Mouse (Mus musculus): Measurements from ENCODE around the gene Sema6b. TPM values are rescaled to one million over a fixed set of nuclear protein-coding genes. Genes with fewer than 3 reads are reported as not detected.
"Not testable (repeated sequence)": the region's sequence is repeated elsewhere in the genome, so short reads cannot be mapped to it uniquely, and the experiment has no call there.

The Sema6b gene
- polyA plus RNA-seq, 1 experiment from 2014 or later = 2.3 TPM

- 0 out of 2 replicates have a peak, but pooled peaks cover 10% of the 10 kb centered on the region for H3K27me3 ChIP-seq
- H3K4me1 ChIP-seq = no peaks in the 10 kb centered on the region
These were observed 29.1 kb downstream of the Sema6b start for GRCm38 (mm10) chr17:56111021-56111420.

GRCm38 (mm10) chr17:56110571-56110970, 29.6 kb downstream of the Sema6b start:
- no peaks in the 10 kb centered on the region for H3K9me3 ChIP-seq
- H3K27me3 ChIP-seq = 0 out of 2 replicates have a peak, but pooled peaks cover 6% of the 10 kb centered on the region
- no peak overlapping the region for H3K4me3 ChIP-seq
- ATAC-seq (ENCODE audit: insufficient number of reproducible peaks, low FRiP score, low TSS enrichment, low read depth) = no peak
- WGBS = 73% methylated on average over 4 of the region's 4 CpGs
- 0 out of 2 replicates have a peak, but pooled peaks cover 4% of the 10 kb centered on the region for H3K36me3 ChIP-seq
- H3K9ac ChIP-seq = no peak overlapping the region
- no peak overlapping the region for H3K4me2 ChIP-seq
- no peaks in the 10 kb centered on the region for H3K4me1 ChIP-seq
- no peak overlapping the region for H3K27ac ChIP-seq

More at GRCm38 (mm10) chr17:56111021-56111420, 29.1 kb downstream of the Sema6b start:
- no peak overlapping the region for H3K4me3 ChIP-seq
- no peak overlapping the region for H3K9ac ChIP-seq
- H3K27ac ChIP-seq = no peak overlapping the region
- 75% methylated on average over 1 of the region's 1 CpGs for WGBS
- no peaks in the 10 kb centered on the region for H3K9me3 ChIP-seq
- no peak overlapping the region for H3K4me2 ChIP-seq
- ATAC-seq (ENCODE audit: insufficient number of reproducible peaks, low FRiP score, low TSS enrichment, low read depth) = no peak
- H3K36me3 ChIP-seq = 0 out of 2 replicates have a peak, but pooled peaks cover 4% of the 10 kb centered on the region

DNA sequence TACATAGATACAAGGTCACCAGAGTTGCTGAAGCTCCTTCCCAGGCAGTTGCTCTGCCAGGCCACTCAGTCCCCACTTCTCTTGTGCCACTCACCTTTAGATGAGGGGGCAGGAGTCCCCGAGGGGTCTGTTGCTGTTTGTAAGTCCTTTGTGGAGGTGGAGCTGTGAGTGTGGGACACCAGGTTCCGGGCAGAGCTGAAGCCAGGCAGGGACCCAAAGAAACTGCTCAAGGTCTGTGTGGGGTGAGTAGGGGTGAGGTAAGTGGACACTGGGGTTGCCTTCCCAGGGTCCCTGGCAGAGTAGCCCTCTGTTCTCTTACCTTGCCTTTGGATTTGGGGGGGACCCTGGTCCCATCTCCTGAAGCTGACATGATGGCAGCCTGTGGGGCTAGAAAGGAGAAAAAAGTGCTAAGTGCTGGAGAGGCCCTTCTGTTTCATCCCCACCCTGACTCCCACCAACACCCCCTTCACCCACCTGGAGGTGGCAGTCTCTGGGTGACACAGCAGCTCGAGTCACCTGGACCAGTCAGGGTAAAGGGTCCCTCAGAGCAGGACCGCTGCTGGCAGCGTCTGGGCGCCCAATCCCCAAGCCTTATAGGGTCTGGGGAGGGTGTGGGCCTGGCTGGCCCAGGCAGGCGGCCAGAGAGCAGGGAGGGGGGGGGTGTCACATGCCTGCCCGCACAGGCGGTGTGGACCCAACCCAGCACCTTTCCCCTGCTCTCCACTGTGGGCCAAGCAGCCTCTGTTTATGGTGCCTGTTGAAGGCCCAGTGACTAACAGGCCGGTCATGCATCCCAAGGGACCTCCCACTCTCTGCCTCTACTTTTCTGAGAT, 30.7 kb downstream of the Sema6b start, which contains the start of gene Plin4:
TSS of gene Plin4 (minus strand) at position 585 of the 833 bp plus-strand sequence.
- no peaks in the 10 kb centered on the region for H3K4me1 ChIP-seq
- H3K27me3 ChIP-seq = no peaks in the 10 kb centered on the region
- 55% methylated on average over 10 of the region's 10 CpGs for WGBS
- H3K9ac ChIP-seq = no peak within 1 kb of the TSS
- no peak within 1 kb of the TSS for H3K4me3 ChIP-seq
- H3K36me3 ChIP-seq = 0 out of 2 replicates have a peak, but pooled peaks cover 4% of the 10 kb centered on the region
- no peaks in the 10 kb centered on the region for H3K9me3 ChIP-seq
- no peak within 1 kb of the TSS for H3K4me2 ChIP-seq
- ATAC-seq (ENCODE audit: insufficient number of reproducible peaks, low FRiP score, low TSS enrichment, low read depth) = no peak; the same call in 1 of the 2 replicates
- no peak within 1 kb of the TSS for H3K27ac ChIP-seq

- Histone ChIP-seq H3K4me3 (no peak overlapping the region), H3K9me3 (no peaks in the 10 kb centered on the region), H3K27me3 (no peaks in the 10 kb centered on the region), H3K27ac (no peak overlapping the region), H3K36me3 (peaks cover 11% of the 10 kb centered on the region), H3K9ac (no peak overlapping the region), H3K4me1 (no peaks in the 10 kb centered on the region), H3K4me2 (no peak overlapping the region)
- no peak for ATAC-seq (ENCODE audit: insufficient number of reproducible peaks, low FRiP score, low TSS enrichment, low read depth)
- 81% methylated on average over 6 of the region's 6 CpGs for WGBS
These were observed 31.7 kb downstream of the Sema6b start for GRCm38 (mm10) chr17:56108334-56109044.

DNA sequence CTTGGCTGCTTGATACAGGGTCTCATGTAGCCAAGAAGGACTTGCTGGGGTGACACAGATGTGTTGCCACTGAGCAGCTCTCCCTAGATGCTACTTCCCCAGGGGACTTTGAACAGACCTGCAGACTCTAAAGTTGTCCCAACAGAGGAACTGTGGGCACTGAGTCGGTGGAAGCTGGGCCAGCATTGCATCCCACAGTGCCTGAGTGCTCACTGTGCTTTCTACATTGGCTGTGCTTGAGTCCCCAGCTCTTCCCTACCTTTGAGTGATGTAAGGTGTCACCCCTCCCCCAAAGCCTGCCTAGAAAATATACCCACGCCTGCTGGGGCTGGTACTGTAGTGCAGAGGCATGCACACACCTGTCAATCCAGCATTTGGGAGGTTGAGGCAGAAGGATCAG, 32.4 kb downstream of the Sema6b start:
- no peaks in the 10 kb centered on the region for H3K4me1 ChIP-seq
- no peak overlapping the region for H3K27ac ChIP-seq
- no peak for ATAC-seq (ENCODE audit: insufficient number of reproducible peaks, low FRiP score, low TSS enrichment, low read depth)
- H3K27me3 ChIP-seq = no peaks in the 10 kb centered on the region
- H3K36me3 ChIP-seq = peaks cover 18% of the 10 kb centered on the region
- no peak overlapping the region for H3K9ac ChIP-seq
- H3K9me3 ChIP-seq = no peaks in the 10 kb centered on the region
- WGBS = 61% methylated on average over 2 of the region's 2 CpGs
- no peak overlapping the region for H3K4me3 ChIP-seq
- H3K4me2 ChIP-seq = no peak overlapping the region

GRCm38 (mm10) chr17:56106981-56107380, 33.2 kb downstream of the Sema6b start:
- ATAC-seq (ENCODE audit: insufficient number of reproducible peaks, low FRiP score, low TSS enrichment, low read depth) = no peak
- WGBS = 61% methylated on average over 4 of the region's 4 CpGs
- Histone ChIP-seq H3K36me3 (peaks cover 26% of the 10 kb centered on the region), H3K27ac (no peak overlapping the region), H3K9me3 (no peaks in the 10 kb centered on the region), H3K4me3 (no peak overlapping the region), H3K27me3 (no peaks in the 10 kb centered on the region), H3K4me1 (no peaks in the 10 kb centered on the region), H3K9ac (no peak overlapping the region), H3K4me2 (no peak overlapping the region)

DNA sequence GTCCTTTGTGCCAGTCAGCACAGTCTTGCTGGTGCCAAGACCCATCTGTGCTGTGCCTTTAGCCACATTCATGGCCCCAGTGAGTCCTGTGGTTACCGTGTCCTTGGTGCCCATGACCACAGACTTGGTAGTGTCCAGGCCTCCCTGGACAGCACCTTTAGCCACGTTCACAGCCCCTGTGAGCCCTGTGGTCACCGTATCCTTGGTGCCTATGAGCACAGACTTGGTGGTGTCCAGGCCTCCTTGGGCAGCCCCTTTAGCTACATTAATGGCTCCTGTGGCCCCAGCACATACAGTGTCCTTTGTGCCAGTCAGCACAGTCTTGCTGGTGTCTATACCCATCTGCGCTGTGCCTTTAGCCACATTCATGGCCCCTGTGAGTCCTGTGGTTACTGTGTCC, 33.7 kb downstream of the Sema6b start:
- not testable (repeated sequence) for H3K4me2 ChIP-seq; H3K27me3 ChIP-seq; H3K4me1 ChIP-seq; H3K9me3 ChIP-seq; H3K4me3 ChIP-seq; ATAC-seq (ENCODE audit: insufficient number of reproducible peaks, low FRiP score, low TSS enrichment, low read depth); H3K27ac ChIP-seq; H3K9ac ChIP-seq
- H3K36me3 ChIP-seq = peaks cover 31% of the 10 kb centered on the region
- 95% methylated on average over 4 of the region's 4 CpGs for WGBS

- not testable (repeated sequence) for H3K27me3 ChIP-seq; H3K4me2 ChIP-seq; H3K4me3 ChIP-seq; H3K9me3 ChIP-seq; H3K27ac ChIP-seq; ATAC-seq (ENCODE audit: insufficient number of reproducible peaks, low FRiP score, low TSS enrichment, low read depth); H3K9ac ChIP-seq; H3K4me1 ChIP-seq
- H3K36me3 ChIP-seq = peaks cover 48% of the 10 kb centered on the region
- WGBS = 83% methylated on average over 3 of the region's 5 CpGs
These were observed 35.3 kb downstream of the Sema6b start for GRCm38 (mm10) chr17:56104821-56105220.

- Histone ChIP-seq H3K9ac (no peak overlapping the region), H3K4me1 (no peaks in the 10 kb centered on the region), H3K36me3 (peaks cover 58% of the 10 kb centered on the region), H3K9me3 (no peaks in the 10 kb centered on the region), H3K27ac (no peak overlapping the region), H3K4me2 (no peak overlapping the region), H3K27me3 (no peaks in the 10 kb centered on the region), H3K4me3 (no peak overlapping the region)
- no peak for ATAC-seq (ENCODE audit: insufficient number of reproducible peaks, low FRiP score, low TSS enrichment, low read depth)
- WGBS = 94% methylated on average over 8 of the region's 8 CpGs
These were observed 36.5 kb downstream of the Sema6b start for GRCm38 (mm10) chr17:56103465-56104285.

GRCm38 (mm10) chr17:56102927-56103326, 37.2 kb downstream of the Sema6b start:
- Histone ChIP-seq H3K4me3 (no peak overlapping the region), H3K36me3 (peaks cover 61% of the 10 kb centered on the region), H3K27me3 (no peaks in the 10 kb centered on the region), H3K9ac (no peak overlapping the region), H3K27ac (no peak overlapping the region), H3K4me2 (no peak overlapping the region), H3K4me1 (no peaks in the 10 kb centered on the region), H3K9me3 (no peaks in the 10 kb centered on the region)
- WGBS = 95% methylated on average over 9 of the region's 9 CpGs
- no peak for ATAC-seq (ENCODE audit: insufficient number of reproducible peaks, low FRiP score, low TSS enrichment, low read depth)

- Histone ChIP-seq H3K4me1 (no peaks in the 10 kb centered on the region), H3K4me2 (no peak overlapping the region), H3K4me3 (no peak overlapping the region), H3K27me3 (no peaks in the 10 kb centered on the region), H3K36me3 (peaks cover 69% of the 10 kb centered on the region), H3K9me3 (no peaks in the 10 kb centered on the region), H3K27ac (no peak overlapping the region), H3K9ac (no peak overlapping the region)
- ATAC-seq (ENCODE audit: insufficient number of reproducible peaks, low FRiP score, low TSS enrichment, low read depth) = no peak
- WGBS = 93% methylated on average over 5 of the region's 5 CpGs
These were observed 38.0 kb downstream of the Sema6b start for GRCm38 (mm10) chr17:56102158-56102557.

Data from limb, embryonic 15.5 days (tissue).